Mouse (Mus musculus) hindbrain, embryonic 14.5 days (tissue): ENCODE results near the gene 4930404H24Rik. TPM values are rescaled to one million over a fixed set of nuclear protein-coding genes. Genes with fewer than 3 reads are reported as not detected.

Experiments used
- ATAC-seq: fragments of 200-750 bp; cut with Nextera tagmentation; 2 replicates; pipeline ENCODE4 v1.8.0; 2017; ENCODE audit warnings: moderate number of reproducible peaks, mild to moderate bottlenecking, moderate TSS enrichment, moderate library complexity; ENCODE audit not compliant: low FRiP score
- DNase-seq: peaks from one replicate; pipeline ENCODE4 v3.0.0-alpha.2; 2015; ENCODE audit warnings: low spot score
- H3K27ac ChIP-seq: fragments of 300-500 bp; sonication (generic); 2 replicates; pipeline ENCODE4 v1.5.1; 2014; ENCODE audit warnings: mild to moderate bottlenecking, moderate library complexity
- H3K27me3 ChIP-seq: fragments of 300-500 bp; sonication (generic); 2 replicates; pipeline ENCODE4 v1.6.1; 2014; ENCODE audit warnings: mild to moderate bottlenecking, low read length, mixed read lengths; ENCODE audit not compliant: control insufficient read depth, insufficient read depth
- H3K36me3 ChIP-seq: fragments of 300-500 bp; sonication (generic); replicated peaks from 2 replicates; pipeline ENCODE4 v1.6.1; 2014; ENCODE audit not compliant: control insufficient read depth, insufficient read depth
- H3K4me1 ChIP-seq: fragments of 300-500 bp; sonication (generic); replicated peaks from 2 replicates; pipeline ENCODE4 v1.6.1; 2014; ENCODE audit warnings: antibody characterized with exemption, low read length, mixed read lengths; ENCODE audit not compliant: control insufficient read depth, insufficient read depth
- H3K4me2 ChIP-seq: fragments of 300-500 bp; sonication (generic); replicated peaks from 2 replicates; pipeline ENCODE4 v1.6.1; 2014; ENCODE audit warnings: mild to moderate bottlenecking, moderate library complexity
- H3K4me3 ChIP-seq: fragments of 300-500 bp; sonication (generic); replicated peaks from 2 replicates; pipeline ENCODE4 v1.5.1; 2014; ENCODE audit warnings: mild to moderate bottlenecking, low read length
- H3K9ac ChIP-seq: fragments of 300-500 bp; sonication (generic); 2 replicates; pipeline ENCODE4 v1.6.1; 2014
- H3K9me3 ChIP-seq: fragments of 300-500 bp; sonication (generic); 2 replicates; pipeline ENCODE4 v1.6.1; 2016; ENCODE audit warnings: low read length; ENCODE audit not compliant: control insufficient read depth
- WGBS: fragments of 180-500 bp; shearing (Covaris S2); extraction: QIAGEN DNeasy Blood & Tissue Kit; methylation state at CpG from one replicate; pipeline ENCODE4 v1.1.7; 2014; 5-methylcytosine and 5-hydroxymethylcytosine counted together
- polyA plus RNA-seq: library from polyadenylated mRNA; unstranded; fragments of >200 nt; fragmentation: Nextera tagmentation; extraction: Ambion mirVana; gene quantifications from 2 replicates; pipeline ENCODE4 v1.2.1, GENCODE M21; 2014

The 4930404H24Rik gene
- polyA plus RNA-seq, 1 experiment from 2014 or later: not detected

- H3K27ac ChIP-seq: no peak overlapping the region
- 0 out of 2 replicates have a peak, but pooled peaks have one; percentile 14 for ATAC-seq
- H3K27me3 ChIP-seq: no peaks in the 10 kb centered on the region
- H3K9me3 ChIP-seq: no peaks in the 10 kb centered on the region
- H3K4me2 ChIP-seq: no peak overlapping the region
- DNase-seq: no peak
- peaks cover 7% of the 10 kb centered on the region; the same call in 1 of the 2 replicates for H3K4me1 ChIP-seq
- H3K9ac ChIP-seq: no peak overlapping the region
- 67% methylated on average over 12 of the region's 12 CpGs for WGBS
- H3K4me3 ChIP-seq: no peak overlapping the region
- H3K36me3 ChIP-seq: no peaks in the 10 kb centered on the region
Observed at GRCm38 (mm10) chr2:153453961-153454759, 38.4 kb upstream of the 4930404H24Rik start.

- Histone ChIP-seq H3K4me3 (no peak overlapping the region), H3K36me3 (no peaks in the 10 kb centered on the region; the same call in 1 of the 2 replicates), H3K9me3 (no peaks in the 10 kb centered on the region), H3K27me3 (no peaks in the 10 kb centered on the region), H3K4me2 (no peak overlapping the region), H3K4me1 (peaks cover 7% of the 10 kb centered on the region; the same call in 1 of the 2 replicates), H3K27ac (no peak overlapping the region), H3K9ac (no peak overlapping the region)
- ATAC-seq (no peak), DNase-seq (no peak)
- WGBS: 63% methylated on average over 9 of the region's 9 CpGs
Observed at GRCm38 (mm10) chr2:153454841-153455506, 37.6 kb upstream of the 4930404H24Rik start.

- 34% methylated on average over 4 of the region's 4 CpGs for WGBS
- Histone ChIP-seq H3K4me1 (peaks cover 7% of the 10 kb centered on the region; the same call in 1 of the 2 replicates), H3K27me3 (no peaks in the 10 kb centered on the region), H3K27ac (peak overlapping the region; percentile 74), H3K36me3 (no peaks in the 10 kb centered on the region; the same call in 1 of the 2 replicates), H3K9me3 (no peaks in the 10 kb centered on the region), H3K4me2 (no peak overlapping the region), H3K4me3 (no peak overlapping the region), H3K9ac (no peak overlapping the region)
- no peak for ATAC-seq
- DNase-seq: no peak
Observed at GRCm38 (mm10) chr2:153457467-153457866, 35.1 kb upstream of the 4930404H24Rik start.

GRCm38 (mm10) chr2:153458022-153458441 lies 34.6 kb upstream of the 4930404H24Rik start:
- Histone ChIP-seq H3K27ac (peak overlapping the region; percentile 74), H3K4me1 (peaks cover 7% of the 10 kb centered on the region; the same call in 1 of the 2 replicates), H3K9ac (0 out of 2 replicates have a peak overlapping the region, but pooled peaks have one; percentile 17), H3K36me3 (no peaks in the 10 kb centered on the region; the same call in 1 of the 2 replicates), H3K4me2 (no peak overlapping the region), H3K4me3 (no peak overlapping the region), H3K9me3 (no peaks in the 10 kb centered on the region), H3K27me3 (no peaks in the 10 kb centered on the region)
- DNase-seq (no peak), ATAC-seq (no peak)
- WGBS: 45% methylated on average over 3 of the region's 3 CpGs

- H3K4me2 ChIP-seq: no peak overlapping the region
- WGBS: 82% methylated on average over 3 of the region's 3 CpGs
- H3K9ac ChIP-seq: no peak overlapping the region
- ATAC-seq (no peak), DNase-seq (no peak)
- no peak overlapping the region for H3K4me3 ChIP-seq
- no peak overlapping the region for H3K27ac ChIP-seq
- no peaks in the 10 kb centered on the region for H3K27me3 ChIP-seq
- H3K9me3 ChIP-seq: 0 out of 2 replicates have a peak, but pooled peaks cover 5% of the 10 kb centered on the region
- peaks cover 7% of the 10 kb centered on the region; the same call in 1 of the 2 replicates for H3K36me3 ChIP-seq
- peaks cover 2% of the 10 kb centered on the region; the same call in 1 of the 2 replicates for H3K4me1 ChIP-seq
Observed at GRCm38 (mm10) chr2:153463257-153463656, 29.3 kb upstream of the 4930404H24Rik start.

- WGBS: 86% methylated on average over 1 of the region's 1 CpGs
- ATAC-seq: no peak
- DNase-seq: no peak
- Histone ChIP-seq H3K27me3 (no peaks in the 10 kb centered on the region), H3K9ac (no peak overlapping the region), H3K27ac (no peak overlapping the region), H3K36me3 (peaks cover 12% of the 10 kb centered on the region; the same call in 1 of the 2 replicates), H3K4me1 (0 out of 2 replicates have a peak, but pooled peaks cover 9% of the 10 kb centered on the region), H3K9me3 (0 out of 2 replicates have a peak, but pooled peaks cover 5% of the 10 kb centered on the region), H3K4me3 (no peak overlapping the region), H3K4me2 (no peak overlapping the region)
Observed at GRCm38 (mm10) chr2:153467372-153467771, 25.2 kb upstream of the 4930404H24Rik start.

GRCm38 (mm10) chr2:153469317-153469716 lies 23.3 kb upstream of the 4930404H24Rik start:
- no peaks in the 10 kb centered on the region for H3K27me3 ChIP-seq
- no peak overlapping the region for H3K9ac ChIP-seq
- H3K4me3 ChIP-seq: no peak overlapping the region
- no peak overlapping the region for H3K4me2 ChIP-seq
- WGBS: 50% methylated on average over 2 of the region's 2 CpGs
- DNase-seq (no peak), ATAC-seq (no peak)
- no peak overlapping the region for H3K27ac ChIP-seq
- H3K4me1 ChIP-seq: 0 out of 2 replicates have a peak, but pooled peaks cover 9% of the 10 kb centered on the region
- no peaks in the 10 kb centered on the region for H3K9me3 ChIP-seq
- H3K36me3 ChIP-seq: peaks cover 20% of the 10 kb centered on the region; the same call in 1 of the 2 replicates

- 0 out of 2 replicates have a peak, but pooled peaks cover 9% of the 10 kb centered on the region for H3K4me1 ChIP-seq
- no peak overlapping the region for H3K9ac ChIP-seq
- 49% methylated on average over 4 of the region's 4 CpGs for WGBS
- H3K27ac ChIP-seq: no peak overlapping the region
- DNase-seq: no peak
- no peaks in the 10 kb centered on the region for H3K27me3 ChIP-seq
- H3K36me3 ChIP-seq: peaks cover 20% of the 10 kb centered on the region; the same call in 1 of the 2 replicates
- H3K4me2 ChIP-seq: no peak overlapping the region
- H3K4me3 ChIP-seq: no peak overlapping the region
- no peaks in the 10 kb centered on the region for H3K9me3 ChIP-seq
- ATAC-seq: no peak
Observed at GRCm38 (mm10) chr2:153469764-153470163, 22.8 kb upstream of the 4930404H24Rik start.

- Histone ChIP-seq H3K4me3 (no peak overlapping the region), H3K27ac (no peak overlapping the region), H3K9me3 (no peaks in the 10 kb centered on the region), H3K9ac (no peak overlapping the region), H3K27me3 (no peaks in the 10 kb centered on the region), H3K4me2 (no peak overlapping the region), H3K4me1 (peaks cover 20% of the 10 kb centered on the region; the same call in 1 of the 2 replicates), H3K36me3 (peaks cover 13% of the 10 kb centered on the region; the same call in 1 of the 2 replicates)
- DNase-seq (no peak), ATAC-seq (peak; percentile 65; the same call in 1 of the 2 replicates)
- 46% methylated on average over 3 of the region's 3 CpGs for WGBS
Observed at GRCm38 (mm10) chr2:153470983-153471382, 21.6 kb upstream of the 4930404H24Rik start.
